Mouse (Mus musculus): ENCODE results near the gene Gpr152. TPM values are rescaled to one million over a fixed set of nuclear protein-coding genes. Genes with fewer than 3 reads are reported as not detected.
A peak's percentile ranks its signal among the peaks of the same experiment; 100 is the strongest.

The Gpr152 gene
- total and polyA plus RNA-seq, 2 experiments from 2014 or later, result 0.19 TPM; not detected in 1

DNA sequence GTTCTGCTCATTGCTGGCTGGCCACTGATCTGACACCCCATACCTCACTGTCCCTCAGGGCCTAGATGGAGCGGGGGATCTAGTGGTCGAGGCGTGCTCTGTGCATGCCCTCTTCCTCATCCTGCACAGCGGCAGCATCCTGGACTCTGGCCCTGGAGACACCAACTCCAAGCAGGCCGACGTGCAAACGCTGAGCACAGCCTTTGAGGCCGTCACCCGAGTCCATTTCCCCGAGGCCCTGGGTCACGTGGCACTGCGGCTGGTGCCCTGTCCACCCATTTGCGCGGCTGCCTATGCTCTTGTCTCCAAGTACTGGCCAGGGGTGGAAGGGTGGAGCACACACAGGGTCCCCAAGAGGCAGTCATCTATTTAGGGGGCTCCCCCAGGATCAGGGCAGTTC is 32.9 kb upstream of the Gpr152 start:
- no peak for ATAC-seq

GRCm38 (mm10) chr19:4108535-4108934 is 31.1 kb upstream of the Gpr152 start:
- TF ChIP-seq CTCF (IDR thresholded peaks at IDR 0.05; ENCODE audit: low read depth), result no peak
- H3K4me1 ChIP-seq (ENCODE audit: insufficient read depth), result no peaks in the 10 kb centered on the region
- DNase-seq (no peak), ATAC-seq (no peak)
- no peaks in the 10 kb centered on the region for H3K9me3 ChIP-seq (ENCODE audit: low read length)
- no peaks in the 10 kb centered on the region for H3K27me3 ChIP-seq (ENCODE audit: insufficient read depth, low read length)
- no peak overlapping the region for H3K27ac ChIP-seq (ENCODE audit: low read depth, low read length)
- no peak overlapping the region for H3K9ac ChIP-seq
- H3K36me3 ChIP-seq (ENCODE audit: insufficient read depth), result peaks cover 66% of the 10 kb centered on the region
- H3K4me3 ChIP-seq (ENCODE audit: low read depth, low read length), result no peak overlapping the region
- H3K4me2 ChIP-seq (ENCODE audit: low read depth), result no peak overlapping the region
- WGBS, result 91% methylated on average over 9 of the region's 9 CpGs

More for the DNA sequence above, 32.9 kb upstream of the Gpr152 start:
- no peaks in the 10 kb centered on the region for H3K4me1 ChIP-seq (ENCODE audit: insufficient read depth)
- 93% methylated on average over 14 of the region's 14 CpGs for WGBS
- no peak overlapping the region for H3K9ac ChIP-seq
- no peak overlapping the region for H3K4me3 ChIP-seq (ENCODE audit: low read depth, low read length)
- no peaks in the 10 kb centered on the region for H3K9me3 ChIP-seq (ENCODE audit: low read length)
- no peak for DNase-seq
- TF ChIP-seq CTCF (IDR thresholded peaks at IDR 0.05; ENCODE audit: low read depth), result no peak
- no peaks in the 10 kb centered on the region for H3K27me3 ChIP-seq (ENCODE audit: insufficient read depth, low read length)
- no peak overlapping the region for H3K4me2 ChIP-seq (ENCODE audit: low read depth)
- H3K36me3 ChIP-seq (ENCODE audit: insufficient read depth), result peaks cover 56% of the 10 kb centered on the region
- H3K27ac ChIP-seq (ENCODE audit: low read depth, low read length), result no peak overlapping the region

- Histone ChIP-seq H3K36me3 (ENCODE audit: insufficient read depth) (peaks cover 74% of the 10 kb centered on the region), H3K4me3 (ENCODE audit: low read depth, low read length) (no peak overlapping the region), H3K9ac (no peak overlapping the region), H3K27ac (ENCODE audit: low read depth, low read length) (no peak overlapping the region), H3K4me2 (ENCODE audit: low read depth) (no peak overlapping the region), H3K4me1 (ENCODE audit: insufficient read depth) (no peaks in the 10 kb centered on the region), H3K27me3 (ENCODE audit: insufficient read depth, low read length) (no peaks in the 10 kb centered on the region), H3K9me3 (ENCODE audit: low read length) (no peaks in the 10 kb centered on the region)
- no peak for TF ChIP-seq CTCF (IDR thresholded peaks at IDR 0.05; ENCODE audit: low read depth)
- 95% methylated on average over 26 of the region's 26 CpGs for WGBS
- ATAC-seq, result no peak
- DNase-seq, result no peak
Measured at GRCm38 (mm10) chr19:4112063-4112960, 27.3 kb upstream of the Gpr152 start.

DNA sequence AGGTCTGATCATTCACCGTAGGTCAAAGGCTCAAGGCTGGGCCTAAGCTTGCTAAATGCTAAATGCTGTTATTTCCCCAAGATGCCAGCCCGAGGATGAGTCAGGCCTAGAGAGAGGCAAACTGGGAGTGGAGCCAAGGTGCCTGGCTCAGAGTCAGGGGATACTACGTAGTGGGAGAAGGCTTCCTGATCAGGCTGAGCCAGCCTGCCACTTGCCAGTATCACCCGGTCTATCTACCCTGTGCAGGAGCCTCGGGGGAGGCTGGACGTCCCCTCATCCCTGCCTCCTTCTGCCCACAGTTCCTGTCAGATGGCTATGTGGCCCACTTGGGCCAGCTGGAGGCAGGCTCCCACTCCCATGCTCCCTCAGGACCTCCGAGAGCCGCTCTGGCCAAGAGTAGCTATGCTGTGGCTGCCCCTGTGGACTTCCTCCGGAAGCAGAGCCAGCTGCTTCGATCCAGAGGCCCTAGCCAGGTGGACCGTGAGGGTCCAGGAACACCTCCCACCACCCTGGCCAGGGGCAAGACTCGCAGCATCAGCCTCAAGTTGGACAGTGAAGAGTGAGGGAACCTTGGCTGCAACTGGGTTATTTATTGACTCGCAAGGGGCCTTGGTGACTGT is 26.3 kb upstream of the Gpr152 start:
- Histone ChIP-seq H3K27ac (ENCODE audit: low read depth, low read length) (no peak overlapping the region), H3K36me3 (ENCODE audit: insufficient read depth) (peaks cover 74% of the 10 kb centered on the region), H3K4me3 (ENCODE audit: low read depth, low read length) (no peak overlapping the region), H3K27me3 (ENCODE audit: insufficient read depth, low read length) (no peaks in the 10 kb centered on the region), H3K4me1 (ENCODE audit: insufficient read depth) (no peaks in the 10 kb centered on the region), H3K9ac (no peak overlapping the region), H3K4me2 (ENCODE audit: low read depth) (no peak overlapping the region), H3K9me3 (ENCODE audit: low read length) (no peaks in the 10 kb centered on the region)
- 0 out of 2 replicates have a peak, but pooled peaks have one; percentile 28 for ATAC-seq
- peak; percentile 43 for DNase-seq
- no peak for TF ChIP-seq CTCF (IDR thresholded peaks at IDR 0.05; ENCODE audit: low read depth)
- WGBS, result 73% methylated on average over 13 of the region's 13 CpGs

DNA sequence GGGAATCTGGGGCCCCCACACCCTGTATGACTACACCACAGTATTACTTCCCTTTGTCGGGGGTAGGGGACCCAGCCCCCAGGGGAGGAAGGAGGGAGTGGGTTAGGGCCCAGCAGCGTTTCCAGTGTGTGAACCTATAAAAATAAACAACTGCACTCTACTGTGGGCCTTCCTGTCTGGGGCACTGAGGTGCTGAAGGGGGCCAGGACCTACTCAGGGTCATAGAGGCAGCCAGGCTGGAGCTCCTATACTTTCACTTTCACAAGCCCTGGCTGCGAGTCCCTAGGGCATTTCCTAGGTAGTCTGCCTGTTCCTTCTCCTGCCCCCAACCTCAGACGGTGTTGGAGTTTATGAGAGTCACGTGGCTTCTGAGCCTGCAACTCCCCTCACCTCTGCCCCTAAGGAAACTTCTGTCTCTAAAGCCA is 25.8 kb upstream of the Gpr152 start:
- TF ChIP-seq CTCF (IDR thresholded peaks at IDR 0.05; ENCODE audit: low read depth), result no peak
- Histone ChIP-seq H3K9me3 (ENCODE audit: low read length) (no peaks in the 10 kb centered on the region), H3K27me3 (ENCODE audit: insufficient read depth, low read length) (no peaks in the 10 kb centered on the region), H3K9ac (no peak overlapping the region), H3K36me3 (ENCODE audit: insufficient read depth) (peaks cover 71% of the 10 kb centered on the region), H3K27ac (ENCODE audit: low read depth, low read length) (no peak overlapping the region), H3K4me3 (ENCODE audit: low read depth, low read length) (no peak overlapping the region), H3K4me1 (ENCODE audit: insufficient read depth) (no peaks in the 10 kb centered on the region), H3K4me2 (ENCODE audit: low read depth) (no peak overlapping the region)
- 73% methylated on average over 5 of the region's 5 CpGs for WGBS
- ATAC-seq (0 out of 2 replicates have a peak, but pooled peaks have one; percentile 6), DNase-seq (no peak)

DNA sequence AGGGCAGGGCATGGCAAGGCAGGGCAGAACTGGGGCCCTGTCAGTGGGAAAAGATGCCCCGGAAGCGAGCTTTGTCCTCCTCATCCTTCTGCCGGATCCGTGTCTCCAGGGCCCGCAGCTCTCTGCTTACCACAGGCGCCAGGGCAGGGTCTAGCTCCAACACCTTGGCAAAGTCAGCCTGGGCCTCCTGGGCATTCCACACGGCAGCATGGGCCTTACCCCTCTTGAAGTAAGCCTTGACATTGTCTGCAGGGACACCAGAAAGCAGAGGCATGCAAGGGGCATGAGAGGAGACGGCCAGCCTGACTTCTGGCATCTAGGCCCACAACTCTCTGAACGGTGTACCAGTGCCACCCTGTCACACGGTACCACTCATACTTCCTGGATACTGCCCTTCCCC is 25.0 kb upstream of the Gpr152 start:
- no peak for TF ChIP-seq CTCF (IDR thresholded peaks at IDR 0.05; ENCODE audit: low read depth)
- Histone ChIP-seq H3K9me3 (ENCODE audit: low read length) (no peaks in the 10 kb centered on the region), H3K9ac (no peak overlapping the region), H3K27ac (ENCODE audit: low read depth, low read length) (no peak overlapping the region), H3K4me3 (ENCODE audit: low read depth, low read length) (no peak overlapping the region), H3K4me1 (ENCODE audit: insufficient read depth) (no peaks in the 10 kb centered on the region), H3K36me3 (ENCODE audit: insufficient read depth) (peaks cover 71% of the 10 kb centered on the region), H3K27me3 (ENCODE audit: insufficient read depth, low read length) (no peaks in the 10 kb centered on the region), H3K4me2 (ENCODE audit: low read depth) (no peak overlapping the region)
- DNase-seq (no peak), ATAC-seq (no peak)
- WGBS, result 88% methylated on average over 10 of the region's 10 CpGs

DNA sequence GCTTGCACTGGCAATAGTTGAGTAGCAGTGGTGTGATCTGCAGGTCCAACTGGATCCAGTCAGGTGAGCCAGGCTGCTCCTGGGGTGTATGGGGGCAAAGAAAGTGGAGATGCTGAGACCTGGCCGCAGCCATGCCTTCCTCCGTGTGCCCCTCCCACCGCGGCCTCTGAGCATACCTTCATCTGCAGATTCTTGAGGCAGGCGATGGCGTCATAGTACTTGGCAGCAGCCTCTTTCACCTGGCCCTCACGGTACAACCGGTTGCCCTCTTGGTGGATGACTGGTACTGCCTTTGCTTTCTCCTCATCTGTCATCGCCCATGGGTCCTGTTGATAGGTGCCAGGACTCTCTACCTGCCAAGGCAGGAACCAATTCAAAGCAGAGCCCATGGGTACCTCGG is 24.4 kb upstream of the Gpr152 start:
- no peak overlapping the region for H3K9ac ChIP-seq
- H3K9me3 ChIP-seq (ENCODE audit: low read length), result no peaks in the 10 kb centered on the region
- H3K4me2 ChIP-seq (ENCODE audit: low read depth), result no peak overlapping the region
- H3K4me3 ChIP-seq (ENCODE audit: low read depth, low read length), result no peak overlapping the region
- DNase-seq (no peak), ATAC-seq (no peak)
- peaks cover 71% of the 10 kb centered on the region for H3K36me3 ChIP-seq (ENCODE audit: insufficient read depth)
- no peak for TF ChIP-seq CTCF (IDR thresholded peaks at IDR 0.05; ENCODE audit: low read depth)
- no peaks in the 10 kb centered on the region for H3K4me1 ChIP-seq (ENCODE audit: insufficient read depth)
- 94% methylated on average over 10 of the region's 10 CpGs for WGBS
- no peaks in the 10 kb centered on the region for H3K27me3 ChIP-seq (ENCODE audit: insufficient read depth, low read length)
- H3K27ac ChIP-seq (ENCODE audit: low read depth, low read length), result no peak overlapping the region

All from forebrain, postnatal 0 days (tissue).